Mouse (Mus musculus) thymus, postnatal 36 days (tissue): Measurements from ENCODE around the gene Spata22.
"Not testable (repeated sequence)": the region's sequence is repeated elsewhere in the genome, so short reads cannot be mapped to it uniquely, and the experiment has no call there.

Experiments
- DNase-seq, 2 experiments: peaks; one replicate each; pipeline ENCODE4 v3.0.0; 2022; ENCODE audit warnings: mixed read lengths in 2 of 2

Spata22 gene

DNA sequence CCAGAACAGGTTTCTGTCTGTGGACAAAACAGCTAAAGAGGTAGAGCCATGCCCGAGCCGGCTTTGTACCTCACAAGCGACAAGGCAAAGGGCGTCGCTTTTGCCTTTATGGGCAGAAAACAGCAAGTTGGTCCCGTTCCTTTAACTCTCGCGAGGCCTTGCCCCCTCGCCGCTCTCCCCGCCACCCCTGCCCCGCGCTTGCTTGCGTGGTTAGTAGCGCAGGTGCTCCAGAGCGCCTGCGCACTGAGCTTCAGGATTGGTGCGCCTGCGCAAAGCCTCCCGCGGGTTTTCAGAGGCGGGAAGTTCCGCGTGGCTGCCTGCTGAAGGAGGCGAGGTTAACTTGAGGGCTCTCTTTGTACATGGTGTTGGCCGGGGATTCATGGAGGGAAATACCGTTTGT is at the start of gene Spata22, which contains the start of the genes Aspa and Gm49340:
Gene Spata22 (plus strand): TSS at position 300 of the 400 bp plus-strand sequence.
Gene Aspa (minus strand): TSS at position 155 of the 400 bp plus-strand sequence.
Gene Gm49340 (plus strand): TSS at position 300 of the 400 bp plus-strand sequence.
- no peak for DNase-seq

DNA sequence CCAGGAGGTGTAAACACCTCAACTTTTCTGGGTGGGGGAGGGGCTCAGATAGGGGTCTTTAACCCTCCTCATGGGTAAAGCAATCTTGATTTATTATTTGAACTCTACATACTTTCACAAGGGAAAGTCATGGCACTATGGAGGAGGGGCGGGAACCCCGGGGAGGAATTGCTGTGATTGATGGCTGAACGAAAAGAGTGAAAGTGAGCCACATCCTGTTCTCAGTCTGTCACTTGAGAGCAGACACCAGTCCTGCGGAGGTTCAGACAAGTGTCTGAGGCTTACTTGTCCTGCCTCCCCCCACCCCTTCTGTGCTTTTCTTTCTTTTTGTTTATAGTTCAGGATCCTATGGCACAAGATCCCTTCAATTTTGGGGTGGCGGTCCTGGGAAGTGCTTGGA is 48.8 kb upstream of the Spata22 start:
- DNase-seq = no peak

DNA sequence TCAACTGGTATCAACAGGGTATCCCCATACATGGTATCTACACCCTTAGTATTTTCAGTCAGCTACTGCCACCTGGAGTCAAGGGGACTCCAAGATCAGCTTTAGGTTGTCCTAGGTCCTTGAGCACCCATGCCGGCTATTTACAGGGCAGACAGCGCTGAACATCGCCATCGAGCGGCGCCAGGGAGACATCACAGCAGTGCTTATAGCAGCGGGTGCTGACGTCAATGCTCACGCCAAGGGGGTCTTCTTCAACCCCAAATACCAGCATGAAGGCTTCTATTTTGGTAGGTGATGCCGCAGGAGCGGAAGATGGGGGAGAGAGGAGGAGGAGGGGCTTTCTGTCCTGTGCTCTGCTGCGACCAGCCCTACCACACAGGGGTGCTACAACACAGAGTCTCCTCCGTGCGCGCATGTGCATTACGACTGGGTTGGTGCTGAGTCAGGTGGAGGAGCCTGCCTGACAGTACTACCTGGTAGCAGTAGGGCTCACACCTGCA is 48.0 kb upstream of the Spata22 start:
- DNase-seq = peak; percentile 11 to 27

DNA sequence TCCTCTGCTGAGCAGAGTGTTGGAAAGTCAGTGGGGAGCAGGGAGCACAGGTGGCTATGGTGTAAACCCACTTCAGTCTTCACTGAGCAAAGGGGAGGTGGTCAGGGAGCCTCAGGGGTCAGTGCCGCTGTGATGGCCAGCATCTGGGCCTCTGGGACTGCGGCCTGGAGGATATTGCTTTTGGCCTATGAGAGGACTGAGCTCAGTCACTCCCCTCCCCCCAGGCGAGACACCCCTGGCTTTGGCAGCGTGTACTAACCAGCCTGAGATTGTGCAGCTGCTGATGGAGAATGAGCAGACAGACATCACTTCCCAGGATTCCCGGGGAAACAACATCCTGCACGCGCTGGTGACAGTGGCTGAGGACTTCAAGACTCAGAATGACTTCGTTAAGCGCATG is 46.2 kb upstream of the Spata22 start:
- DNase-seq = no peak

DNA sequence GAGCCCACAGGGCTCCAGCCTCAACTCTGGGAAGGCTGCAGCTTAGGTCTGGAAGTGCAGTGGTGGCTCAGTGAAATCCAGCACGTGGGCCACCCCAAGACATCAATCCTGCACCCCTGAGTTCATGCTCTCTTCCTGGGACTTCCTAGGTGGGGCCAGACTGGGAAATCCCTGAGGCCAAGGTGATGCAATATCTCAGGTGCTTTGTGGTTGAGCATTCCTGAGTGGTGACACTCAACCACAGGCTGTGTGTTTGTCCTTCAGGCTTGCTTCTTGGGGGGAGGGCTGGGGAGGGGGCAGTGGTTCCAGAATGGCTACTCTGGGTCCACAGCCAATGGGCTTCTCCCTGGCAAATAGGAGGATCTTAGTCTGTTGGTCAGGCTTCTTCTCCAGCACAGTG is 45.6 kb upstream of the Spata22 start:
- no peak for DNase-seq

DNA sequence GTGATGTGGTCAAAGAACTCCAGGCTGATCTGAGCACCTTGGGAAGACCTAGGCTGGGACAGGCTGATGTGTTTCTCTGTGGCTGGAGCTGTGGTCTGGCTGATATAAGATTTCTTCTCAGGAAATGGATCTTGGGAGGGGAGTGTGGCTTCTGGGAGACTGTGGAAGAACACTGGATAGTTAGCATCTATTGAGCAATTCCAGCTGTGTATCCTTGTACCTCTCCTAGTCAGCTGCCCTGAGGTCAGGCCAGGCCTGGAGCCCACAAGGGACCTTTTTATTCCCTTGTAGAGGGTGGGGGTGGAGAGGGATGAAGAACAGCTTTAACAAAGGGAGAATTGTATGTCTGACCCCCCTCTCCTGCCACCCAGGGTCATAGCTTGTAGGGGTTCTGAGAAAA is 45.2 kb upstream of the Spata22 start:
- no peak for DNase-seq

DNA sequence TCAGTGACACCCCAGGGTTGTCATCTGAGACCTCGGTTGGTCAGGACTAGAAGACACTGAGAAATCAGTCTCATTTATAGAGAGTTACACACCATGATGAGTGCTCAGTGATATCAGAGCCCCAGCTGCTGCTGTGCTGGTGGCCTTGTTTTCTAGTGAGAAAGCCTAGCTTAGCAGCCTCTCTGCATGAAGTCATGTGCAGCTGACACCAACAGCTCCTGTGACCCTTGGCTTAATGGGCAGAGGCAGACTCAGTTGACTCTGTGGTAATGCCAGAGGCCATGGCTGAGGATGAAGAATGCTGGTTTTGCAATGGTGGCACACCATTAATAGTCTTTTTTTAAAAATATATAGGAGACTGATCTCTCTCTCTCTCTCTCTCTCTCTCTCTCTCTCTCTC is 39.9 kb upstream of the Spata22 start:
- no peak for DNase-seq

DNA sequence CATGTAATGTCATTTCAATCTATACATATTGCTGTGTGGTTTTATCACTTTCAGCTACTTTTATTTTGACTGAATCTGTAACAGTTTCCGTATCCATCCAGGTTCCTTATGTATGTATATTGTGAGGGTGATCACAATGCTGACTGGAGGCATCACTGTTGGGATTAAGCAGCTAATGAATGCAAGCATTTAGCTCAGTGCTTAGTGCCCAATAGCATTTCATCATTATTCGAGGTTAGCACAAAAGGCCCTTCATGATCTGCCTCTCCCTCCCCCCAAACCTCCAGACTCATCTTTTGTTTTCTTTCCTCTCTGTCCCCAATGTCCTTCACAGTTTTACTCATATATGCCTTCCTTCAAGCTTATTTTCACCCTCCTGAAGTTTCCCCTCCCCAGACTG is 26.4 kb upstream of the Spata22 start:
- no peak for DNase-seq

DNA sequence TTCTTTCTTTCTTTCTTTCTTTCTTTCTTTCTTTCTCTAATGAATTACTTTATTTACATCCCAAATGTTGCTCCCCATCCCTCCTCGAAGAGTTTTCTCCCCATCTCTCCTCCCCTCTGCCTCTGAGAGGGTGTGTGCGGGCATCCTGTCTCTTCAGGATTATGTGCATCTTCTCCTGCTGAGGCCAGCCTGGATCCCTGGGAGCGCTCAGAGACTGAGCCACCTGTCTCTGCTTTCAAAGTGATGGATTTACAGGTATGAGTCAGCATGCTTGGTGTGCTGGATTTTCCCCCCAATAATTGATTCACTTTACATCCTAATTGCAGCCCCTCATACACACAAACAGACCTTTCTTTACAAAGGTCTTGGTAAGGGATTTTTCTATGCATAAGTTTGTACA is 13.6 kb upstream of the Spata22 start:
- DNase-seq = no peak

DNA sequence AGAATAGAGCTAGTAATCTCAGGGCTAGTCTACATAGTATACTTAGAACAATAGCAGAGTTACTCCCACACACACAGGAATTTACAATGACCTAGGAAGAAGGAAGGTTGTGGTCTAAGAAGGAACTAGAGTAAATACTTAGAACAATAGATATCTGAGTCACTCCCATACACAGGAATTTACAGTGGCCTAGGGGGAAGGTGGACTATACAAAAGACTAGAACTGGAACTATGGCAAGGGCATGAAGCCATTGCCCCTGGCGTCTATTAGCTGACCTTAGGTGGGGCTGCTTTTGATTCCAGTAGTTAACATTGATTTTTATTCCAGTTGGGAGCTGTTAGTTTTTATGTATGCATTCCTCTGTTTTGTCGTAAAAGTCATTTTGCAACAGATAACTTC is 11.0 kb upstream of the Spata22 start:
- not testable (repeated sequence) for DNase-seq

DNA sequence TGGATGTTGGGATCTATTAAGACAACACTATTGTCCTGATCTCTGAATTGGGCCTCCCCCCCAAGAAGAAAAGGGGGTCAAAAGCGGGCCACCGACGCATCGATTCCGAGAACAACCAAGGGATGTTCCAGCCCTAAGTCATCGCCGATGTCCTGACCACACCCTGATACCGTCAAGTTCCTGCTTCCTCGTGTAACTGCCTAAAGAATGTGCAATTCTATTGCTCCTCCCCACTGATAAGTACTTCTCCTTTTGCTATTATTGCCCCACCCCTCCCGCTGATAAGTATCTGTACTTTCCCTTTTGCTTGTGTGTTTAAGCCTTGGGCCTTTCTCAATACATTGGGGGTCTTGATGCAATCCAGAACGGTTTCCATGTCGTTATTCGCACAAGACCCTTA is 8.5 kb upstream of the Spata22 start:
- not testable (repeated sequence) for DNase-seq

DNA sequence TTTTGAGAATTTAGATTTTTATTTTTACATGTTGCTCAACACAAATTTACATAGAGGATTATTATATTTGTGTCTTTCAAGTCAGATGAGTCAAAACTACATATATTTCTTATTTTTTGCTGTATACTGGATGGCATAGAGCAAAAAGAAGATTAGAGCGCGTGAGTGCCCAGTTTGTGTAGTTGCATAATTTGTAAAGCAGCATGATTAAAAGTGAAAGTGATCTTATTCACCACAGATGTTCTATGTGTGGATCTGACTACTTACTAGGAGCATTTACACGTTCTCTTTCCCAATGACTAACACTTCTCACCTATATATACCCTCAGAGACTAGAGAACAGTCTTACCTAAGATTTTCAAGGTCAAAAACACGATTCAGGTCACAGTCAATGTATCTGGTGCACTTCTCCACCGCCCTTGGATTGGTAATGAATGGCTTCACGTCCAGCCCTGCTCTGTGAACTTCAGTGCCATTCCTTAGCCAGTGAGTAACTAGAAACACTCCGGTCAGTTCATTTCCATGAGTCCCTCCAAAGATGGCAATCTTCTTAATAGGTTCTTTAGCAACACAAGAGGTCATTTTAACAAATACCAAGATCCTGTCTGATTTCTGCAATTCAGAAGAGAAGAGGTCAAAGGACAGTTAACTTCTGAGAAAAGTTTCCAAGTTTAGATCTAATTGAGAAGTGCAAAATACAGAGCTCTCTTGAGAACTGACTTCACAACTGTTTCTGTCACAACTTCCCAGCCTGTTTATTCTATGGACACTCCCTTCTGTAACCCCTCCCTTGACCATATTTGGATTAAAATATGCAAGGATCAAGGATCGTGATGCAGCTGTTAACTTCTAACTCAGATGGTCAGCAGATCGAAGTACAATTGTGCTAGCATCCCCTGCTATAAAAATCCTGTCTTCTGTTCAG is 5.4 kb upstream of the Spata22 start:
- no peak for DNase-seq

DNA sequence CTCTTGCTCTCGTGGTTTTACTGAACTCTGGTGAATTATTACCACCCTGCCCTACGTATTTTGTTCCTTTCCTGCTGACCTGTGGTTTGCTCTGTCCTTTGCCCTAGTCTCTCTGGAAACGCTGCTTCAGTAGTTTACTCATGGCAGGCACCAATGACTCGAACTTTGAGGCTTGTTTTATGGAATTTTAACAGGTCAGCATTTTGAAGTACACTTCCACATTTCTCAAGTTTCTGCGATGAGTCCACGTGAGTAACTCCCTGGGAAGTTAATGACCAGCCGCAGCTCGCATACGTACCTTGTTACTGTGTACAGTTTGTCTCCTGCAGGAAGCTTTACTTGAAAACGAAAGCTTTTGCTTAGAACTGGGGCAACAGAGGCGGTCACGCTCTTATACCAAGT is 3.1 kb upstream of the Spata22 start:
- no peak for DNase-seq

DNA sequence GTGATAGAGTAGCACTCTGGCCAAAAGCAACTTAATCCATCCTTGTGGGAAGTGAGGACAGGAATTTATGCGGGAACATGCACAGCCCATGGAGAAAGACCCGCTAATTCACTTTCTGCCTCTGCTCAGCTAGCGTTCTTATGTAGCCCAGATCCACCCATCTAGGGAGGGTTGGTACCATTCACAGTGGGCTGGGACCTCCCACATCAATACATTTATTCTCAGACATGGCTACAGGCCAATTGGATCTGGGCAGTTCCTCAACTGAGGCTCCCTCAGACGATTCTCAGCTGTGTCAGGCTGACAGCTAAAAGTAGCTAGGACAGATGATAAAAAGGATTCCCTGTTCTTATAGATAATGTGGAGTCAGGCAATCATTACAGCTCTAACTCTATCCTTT is 2.2 kb upstream of the Spata22 start:
- no peak for DNase-seq

DNA sequence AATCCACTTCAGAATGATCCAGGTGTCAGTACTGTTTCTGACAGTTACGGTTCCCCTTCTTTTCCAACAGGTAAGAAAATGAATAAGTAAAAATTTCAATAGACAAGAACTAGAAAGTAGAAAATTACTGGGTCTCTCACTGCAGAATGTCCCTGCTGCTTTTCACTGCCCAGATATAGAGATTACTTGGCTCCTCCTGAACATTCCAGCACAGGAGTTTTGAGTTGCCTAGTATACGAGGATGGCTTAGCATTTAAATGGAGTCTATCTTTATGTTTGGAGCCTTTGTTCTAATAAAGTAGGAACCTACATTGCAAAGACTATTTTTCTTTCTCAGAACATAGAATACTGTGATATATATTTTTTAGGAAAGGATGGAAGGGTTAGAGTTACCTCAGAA is 3.8 kb downstream of the Spata22 start:
- DNase-seq = no peak

DNA sequence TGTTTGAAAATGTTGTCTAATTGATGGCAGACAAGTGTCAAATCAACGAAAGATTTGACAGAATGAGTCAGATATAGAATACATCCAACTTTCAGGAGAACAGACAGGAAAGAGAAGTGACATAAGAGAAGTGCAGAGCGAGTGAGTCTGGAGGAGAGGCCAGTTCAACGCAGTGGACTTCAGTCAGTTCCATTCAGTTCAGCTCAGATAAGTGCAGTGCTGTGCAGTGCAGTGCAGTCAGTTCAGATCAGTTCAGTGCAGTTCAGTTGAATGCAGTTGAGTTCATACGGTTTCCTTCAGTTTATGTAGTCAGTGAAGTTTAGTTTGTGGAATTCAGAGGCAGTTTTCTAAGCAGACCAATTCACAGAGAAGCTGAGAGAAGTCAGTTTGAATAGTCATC is 7.4 kb downstream of the Spata22 start:
- no peak for DNase-seq

DNA sequence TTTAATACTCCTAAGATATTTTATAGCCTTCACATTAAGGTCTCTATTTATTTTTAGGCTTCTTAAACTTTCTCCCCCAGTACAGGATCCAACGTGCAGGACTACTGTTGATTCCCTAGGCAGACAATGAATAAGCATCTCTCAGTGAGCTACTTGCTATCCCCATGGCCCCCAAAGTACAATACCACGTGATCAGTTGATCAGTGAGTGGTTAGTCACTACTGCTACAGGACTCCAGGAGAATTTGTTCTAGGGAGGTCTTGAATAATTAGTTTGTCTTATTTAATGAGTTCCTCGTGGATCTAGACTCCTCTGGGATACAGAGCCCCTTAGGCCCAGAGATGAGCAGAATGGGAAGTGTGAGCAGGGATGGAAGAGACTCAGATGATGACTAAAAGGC is 20.9 kb downstream of the Spata22 start, which contains the start of gene Olfr20:
Gene Olfr20 (plus strand): TSS at position 301 of the 400 bp plus-strand sequence.
- no peak for DNase-seq

DNA sequence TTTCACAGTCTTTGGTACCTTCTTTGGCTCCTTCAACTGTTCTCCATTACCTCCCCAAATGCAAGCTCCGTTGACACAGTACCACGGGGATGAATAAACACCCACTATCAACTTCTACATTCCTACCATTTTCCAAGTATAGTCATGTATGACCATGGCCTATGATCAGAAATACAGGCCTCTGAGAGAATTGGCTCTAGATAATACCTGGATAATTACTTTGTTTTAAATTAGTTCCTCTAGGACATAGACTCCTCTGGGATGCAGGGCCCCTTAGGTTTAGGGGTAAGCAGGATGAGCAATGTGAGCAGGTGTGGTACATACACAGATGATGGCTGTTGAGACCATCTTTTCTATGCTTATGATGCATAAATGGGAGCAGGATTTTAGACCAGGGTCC is 41.4 kb downstream of the Spata22 start, which contains the start of gene Olfr376:
Gene Olfr376 (plus strand): TSS at position 301 of the 400 bp plus-strand sequence.
- DNase-seq = no peak

DNA sequence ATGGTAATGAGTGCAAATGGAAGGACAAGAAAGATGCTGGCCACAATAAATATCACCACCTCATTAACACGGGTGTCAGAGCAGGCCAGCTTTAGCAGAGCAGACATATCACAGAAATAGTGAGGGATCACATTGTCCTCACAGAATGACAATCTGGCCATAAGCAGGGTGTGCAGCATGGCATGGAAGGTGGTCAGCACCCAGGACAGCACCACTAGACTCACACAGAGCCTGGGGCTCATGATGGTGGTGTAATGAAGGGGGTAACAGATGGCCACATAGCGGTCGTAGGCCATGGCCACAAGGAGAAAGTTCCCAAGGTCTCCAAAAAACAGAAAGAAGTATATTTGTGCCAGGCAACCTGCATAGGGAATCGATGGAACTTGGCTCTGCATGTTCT is 65.8 kb downstream of the Spata22 start:
- DNase-seq = no peak
